Mouse (Mus musculus): Measurements from ENCODE around the gene Efna4. TPM values are rescaled to one million over a fixed set of nuclear protein-coding genes. Genes with fewer than 3 reads are reported as not detected.

Gene Efna4
- 5.6 and 5.9 TPM in 2 replicates for polyA plus RNA-seq (2014; fragmentation: Nextera tagmentation; extraction: Ambion mirVana)

- H3K4me3 ChIP-seq (replicated peaks; ENCODE audit: low read depth, low read length), result peak within 1 kb of the TSS; percentile 77
- peak within 1 kb of the TSS; percentile 89 for H3K4me2 ChIP-seq (ENCODE audit: low read length)
- H3K27ac ChIP-seq (replicated peaks; ENCODE audit: low read depth, low read length), result peak within 1 kb of the TSS; percentile 71
- peaks cover 26% of the 10 kb centered on the region for H3K4me1 ChIP-seq (ENCODE audit: control insufficient read depth, insufficient read depth, low read length)
- peaks cover 1% of the 10 kb centered on the region; the same call in 1 of the 2 replicates for H3K36me3 ChIP-seq (ENCODE audit: control insufficient read depth, insufficient read depth, low read length)
- DNase-seq (peak; percentile 82), ATAC-seq (ENCODE audit: low FRiP score, low TSS enrichment) (peak; percentile 74)
- H3K9ac ChIP-seq (replicated peaks; ENCODE audit: low read length), result peak within 1 kb of the TSS; percentile 85
- no peaks in the 10 kb centered on the region for H3K27me3 ChIP-seq (ENCODE audit: control insufficient read depth, insufficient read depth, low read length)
- H3K9me3 ChIP-seq (ENCODE audit: control insufficient read depth, low read length), result no peaks in the 10 kb centered on the region
- under 1% methylated on average over 44 of the region's 44 CpGs for WGBS
Observed at GRCm38 (mm10) chr3:89337721-89338578, at the start of gene Efna4. Gene Efna4, minus strand, starts transcription at chr3:89338028.

DNA sequence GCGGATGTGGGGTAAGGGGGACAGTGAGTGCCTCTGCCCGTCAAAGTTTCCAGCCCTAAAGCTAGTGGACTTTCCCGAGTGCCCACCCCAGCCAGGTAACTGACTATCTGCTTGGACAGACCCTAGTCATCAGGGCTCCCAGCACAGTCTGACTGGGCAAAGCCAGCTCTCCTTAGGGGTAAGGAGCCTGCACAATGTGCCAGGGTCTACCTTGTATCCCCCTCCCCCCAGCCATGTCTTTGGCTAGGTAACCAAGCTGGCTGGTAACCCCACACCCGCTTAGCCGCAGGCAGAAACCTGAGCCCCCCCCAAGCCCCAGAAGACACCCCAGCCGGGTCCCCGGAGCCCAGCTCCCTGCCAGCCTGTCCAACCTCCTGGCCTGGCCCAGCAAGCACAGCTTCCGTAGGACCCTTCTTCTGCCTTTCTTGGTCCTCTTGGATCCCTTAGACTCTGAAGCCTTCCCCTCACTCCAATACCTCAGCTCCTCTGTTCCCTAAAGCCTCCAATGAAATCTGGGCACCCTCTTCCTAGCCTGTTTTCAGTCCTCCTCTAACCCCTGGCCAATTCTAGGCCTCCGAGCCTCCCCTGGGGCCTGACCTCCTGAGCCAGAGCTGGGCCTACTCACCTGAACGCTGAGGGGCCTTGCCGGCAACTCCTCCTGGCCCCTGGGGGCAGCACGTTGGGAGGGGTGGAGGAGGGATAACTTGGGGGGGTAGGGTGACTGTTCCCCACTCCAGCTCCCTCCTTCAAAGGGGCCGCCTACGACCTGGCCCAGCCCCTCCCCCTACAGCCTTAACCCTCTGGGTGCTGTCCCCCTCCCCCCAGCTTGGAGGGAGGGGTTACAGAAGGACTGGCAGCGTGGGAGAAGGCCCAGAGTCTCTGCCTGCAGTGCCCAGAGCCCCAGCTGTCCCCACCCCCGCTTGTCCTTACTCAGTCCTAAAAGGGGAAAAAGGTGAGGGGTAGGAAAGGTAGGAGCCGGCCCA is 48.9 kb upstream of the Efna4 start:
- Histone ChIP-seq H3K4me3 (replicated peaks; ENCODE audit: low read depth, low read length) (no peak overlapping the region), H3K9ac (replicated peaks; ENCODE audit: low read length) (no peak overlapping the region), H3K36me3 (ENCODE audit: control insufficient read depth, insufficient read depth, low read length) (no peaks in the 10 kb centered on the region), H3K27ac (replicated peaks; ENCODE audit: low read depth, low read length) (no peak overlapping the region), H3K4me1 (ENCODE audit: control insufficient read depth, insufficient read depth, low read length) (peaks cover 11% of the 10 kb centered on the region), H3K9me3 (ENCODE audit: control insufficient read depth, low read length) (no peaks in the 10 kb centered on the region), H3K4me2 (ENCODE audit: low read length) (no peak overlapping the region), H3K27me3 (ENCODE audit: control insufficient read depth, insufficient read depth, low read length) (no peaks in the 10 kb centered on the region)
- 56% methylated on average over 17 of the region's 17 CpGs for WGBS
- ATAC-seq (ENCODE audit: low FRiP score, low TSS enrichment) (no peak), DNase-seq (no peak)

GRCm38 (mm10) chr3:89385451-89385850 is 47.6 kb upstream of the Efna4 start:
- no peaks in the 10 kb centered on the region for H3K36me3 ChIP-seq (ENCODE audit: control insufficient read depth, insufficient read depth, low read length)
- ATAC-seq (ENCODE audit: low FRiP score, low TSS enrichment), result no peak
- no peaks in the 10 kb centered on the region for H3K27me3 ChIP-seq (ENCODE audit: control insufficient read depth, insufficient read depth, low read length)
- no peak overlapping the region for H3K4me2 ChIP-seq (ENCODE audit: low read length)
- no peak overlapping the region for H3K27ac ChIP-seq (replicated peaks; ENCODE audit: low read depth, low read length)
- no peak for DNase-seq
- H3K4me3 ChIP-seq (replicated peaks; ENCODE audit: low read depth, low read length), result no peak overlapping the region
- no peaks in the 10 kb centered on the region for H3K9me3 ChIP-seq (ENCODE audit: control insufficient read depth, low read length)
- no peaks in the 10 kb centered on the region for H3K4me1 ChIP-seq (ENCODE audit: control insufficient read depth, insufficient read depth, low read length)
- no peak overlapping the region for H3K9ac ChIP-seq (replicated peaks; ENCODE audit: low read length)
- 50% methylated on average over 11 of the region's 11 CpGs for WGBS

DNA sequence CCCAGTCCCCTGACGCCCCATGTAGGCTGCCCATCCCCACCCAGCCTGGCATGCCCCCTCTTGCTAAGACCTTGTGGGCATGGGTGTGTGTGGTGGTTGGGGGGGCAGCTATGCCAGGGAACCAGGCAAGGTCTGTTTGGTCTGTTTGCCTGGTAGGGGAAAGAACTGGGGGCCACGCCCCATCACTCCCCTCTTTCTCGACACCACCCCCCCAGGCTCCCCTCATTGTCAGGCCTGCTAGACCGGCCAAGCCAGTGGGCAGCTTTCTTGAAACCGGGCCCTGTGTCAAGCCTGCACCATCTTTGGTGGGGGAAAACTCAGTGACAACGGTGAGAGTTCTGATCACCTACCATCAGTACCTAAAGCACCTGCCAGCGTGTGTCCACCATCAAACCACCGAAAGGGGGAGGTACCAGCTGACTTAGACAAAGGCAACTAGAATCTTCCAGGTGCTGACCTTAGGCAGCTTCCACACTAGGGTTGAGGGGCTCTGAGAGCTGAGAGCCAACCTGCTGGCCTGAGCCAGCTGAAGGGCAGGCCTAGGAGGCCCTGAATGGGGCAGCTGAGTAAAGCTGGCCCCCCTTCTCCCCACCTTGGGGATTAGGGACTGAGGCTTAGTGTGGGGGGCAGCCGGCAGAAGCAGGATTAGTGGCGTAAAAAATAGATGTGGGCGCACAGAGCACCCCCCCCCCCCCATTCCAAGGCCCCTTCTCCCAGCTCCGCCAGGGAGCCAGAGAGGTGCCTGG is 46.7 kb upstream of the Efna4 start:
- Histone ChIP-seq H3K27ac (replicated peaks; ENCODE audit: low read depth, low read length) (no peak overlapping the region), H3K9ac (replicated peaks; ENCODE audit: low read length) (no peak overlapping the region), H3K4me3 (replicated peaks; ENCODE audit: low read depth, low read length) (no peak overlapping the region), H3K36me3 (ENCODE audit: control insufficient read depth, insufficient read depth, low read length) (no peaks in the 10 kb centered on the region), H3K4me1 (ENCODE audit: control insufficient read depth, insufficient read depth, low read length) (no peaks in the 10 kb centered on the region), H3K9me3 (ENCODE audit: control insufficient read depth, low read length) (no peaks in the 10 kb centered on the region), H3K4me2 (ENCODE audit: low read length) (no peak overlapping the region), H3K27me3 (ENCODE audit: control insufficient read depth, insufficient read depth, low read length) (no peaks in the 10 kb centered on the region)
- ATAC-seq (ENCODE audit: low FRiP score, low TSS enrichment), result no peak
- peak; percentile 14 for DNase-seq
- 47% methylated on average over 12 of the region's 12 CpGs for WGBS

- WGBS, result 87% methylated on average over 5 of the region's 5 CpGs
- DNase-seq (no peak), ATAC-seq (ENCODE audit: low FRiP score, low TSS enrichment) (no peak)
- Histone ChIP-seq H3K27ac (replicated peaks; ENCODE audit: low read depth, low read length) (no peak overlapping the region), H3K4me3 (replicated peaks; ENCODE audit: low read depth, low read length) (no peak overlapping the region), H3K4me1 (ENCODE audit: control insufficient read depth, insufficient read depth, low read length) (0 out of 2 replicates have a peak, but pooled peaks cover 4% of the 10 kb centered on the region), H3K9ac (replicated peaks; ENCODE audit: low read length) (no peak overlapping the region), H3K4me2 (ENCODE audit: low read length) (no peak overlapping the region), H3K27me3 (ENCODE audit: control insufficient read depth, insufficient read depth, low read length) (no peaks in the 10 kb centered on the region), H3K9me3 (ENCODE audit: control insufficient read depth, low read length) (no peaks in the 10 kb centered on the region), H3K36me3 (ENCODE audit: control insufficient read depth, insufficient read depth, low read length) (no peaks in the 10 kb centered on the region)
Observed at GRCm38 (mm10) chr3:89383651-89384255, 45.9 kb upstream of the Efna4 start.

DNA sequence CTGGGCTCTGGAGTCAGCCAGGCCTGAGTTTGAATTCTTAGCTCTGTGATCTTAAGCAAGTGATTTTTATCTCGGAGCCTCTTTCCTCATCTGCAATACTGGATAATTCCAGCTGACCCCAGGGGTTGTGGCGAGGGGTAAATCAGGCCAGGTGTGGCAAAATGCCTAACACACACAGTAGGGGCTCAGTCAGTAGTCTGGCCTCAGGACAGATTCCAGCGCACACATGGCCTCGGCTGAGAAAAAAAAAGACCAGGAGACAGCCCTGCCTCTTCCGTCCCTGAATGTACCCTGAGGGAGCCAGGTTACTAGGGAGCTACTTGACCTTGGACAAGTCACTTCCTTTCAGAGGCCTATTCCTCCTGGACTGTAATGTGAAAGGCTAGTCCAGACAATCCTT is 45.1 kb upstream of the Efna4 start:
- WGBS, result 86% methylated on average over 5 of the region's 5 CpGs
- no peaks in the 10 kb centered on the region for H3K36me3 ChIP-seq (ENCODE audit: control insufficient read depth, insufficient read depth, low read length)
- no peak overlapping the region for H3K4me2 ChIP-seq (ENCODE audit: low read length)
- no peak overlapping the region for H3K4me3 ChIP-seq (replicated peaks; ENCODE audit: low read depth, low read length)
- DNase-seq (no peak), ATAC-seq (ENCODE audit: low FRiP score, low TSS enrichment) (no peak)
- H3K9me3 ChIP-seq (ENCODE audit: control insufficient read depth, low read length), result no peaks in the 10 kb centered on the region
- H3K27me3 ChIP-seq (ENCODE audit: control insufficient read depth, insufficient read depth, low read length), result no peaks in the 10 kb centered on the region
- H3K27ac ChIP-seq (replicated peaks; ENCODE audit: low read depth, low read length), result no peak overlapping the region
- peaks cover 10% of the 10 kb centered on the region; the same call in 1 of the 2 replicates for H3K4me1 ChIP-seq (ENCODE audit: control insufficient read depth, insufficient read depth, low read length)
- H3K9ac ChIP-seq (replicated peaks; ENCODE audit: low read length), result no peak overlapping the region

DNA sequence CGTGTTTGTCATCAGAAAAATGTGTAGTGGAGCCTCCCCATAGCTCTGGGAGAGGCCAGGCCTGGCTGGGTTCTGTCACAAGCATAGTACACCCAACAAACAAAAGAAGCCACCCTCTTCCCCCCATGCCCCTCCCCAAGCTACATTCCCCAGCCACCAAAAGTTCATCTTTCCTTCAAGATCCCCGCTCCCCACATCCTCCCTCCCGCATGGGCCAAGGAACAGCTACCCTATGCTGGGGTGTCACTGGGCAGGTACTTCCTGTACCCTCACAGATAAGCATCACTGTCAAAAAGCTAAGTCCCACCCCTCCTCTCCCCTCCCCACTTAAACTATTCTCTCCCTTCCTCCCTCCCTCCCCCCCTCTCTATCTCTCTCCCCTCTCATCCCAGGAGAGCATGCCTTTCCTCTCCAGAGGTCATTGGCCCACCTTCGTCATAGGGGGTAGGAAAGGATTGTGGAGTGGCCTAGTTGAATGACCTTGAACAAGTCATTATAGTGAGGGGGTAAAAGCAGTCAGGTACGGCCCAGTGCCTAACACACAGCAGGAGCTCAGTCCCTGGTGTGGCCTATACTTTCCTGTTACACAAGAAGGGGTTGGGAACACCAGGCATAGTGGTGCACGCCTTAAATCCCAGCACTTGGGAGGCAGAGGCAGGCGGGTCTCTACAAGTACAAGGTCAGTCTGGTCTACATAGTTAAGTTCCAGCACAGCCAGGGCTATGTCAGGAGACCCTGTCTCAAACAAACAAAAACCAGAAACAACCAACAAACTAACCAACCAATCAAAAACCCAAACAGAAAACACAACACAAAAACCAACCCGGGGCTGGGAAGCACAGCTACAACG is 44.4 kb upstream of the Efna4 start:
- Histone ChIP-seq H3K4me3 (replicated peaks; ENCODE audit: low read depth, low read length) (no peak overlapping the region), H3K4me1 (ENCODE audit: control insufficient read depth, insufficient read depth, low read length) (peaks cover 11% of the 10 kb centered on the region; the same call in 1 of the 2 replicates), H3K4me2 (ENCODE audit: low read length) (no peak overlapping the region), H3K9ac (replicated peaks; ENCODE audit: low read length) (no peak overlapping the region), H3K27me3 (ENCODE audit: control insufficient read depth, insufficient read depth, low read length) (no peaks in the 10 kb centered on the region), H3K27ac (replicated peaks; ENCODE audit: low read depth, low read length) (no peak overlapping the region), H3K9me3 (ENCODE audit: control insufficient read depth, low read length) (no peaks in the 10 kb centered on the region), H3K36me3 (ENCODE audit: control insufficient read depth, insufficient read depth, low read length) (no peaks in the 10 kb centered on the region)
- DNase-seq (no peak), ATAC-seq (ENCODE audit: low FRiP score, low TSS enrichment) (no peak)
- 85% methylated on average over 9 of the region's 9 CpGs for WGBS
